Mouse (Mus musculus) embryonic stem cell, embryonic (primary cell): ENCODE results near the gene Ap5s1.

Experiments used
- CTCF ChIA-PET, 4 experiments: fragments of 300-600 bp in 2 of 4; fragments of 350-600 bp in 2 of 4; sonication (Branson Sonifier 250); formaldehyde crosslinking; loops; one replicate each; lab custom pipeline; 2022; ENCODE audit warnings: inconsistent platforms in 2 of 4; lab: Charles Lee
- POLR2A ChIA-PET, 4 experiments: fragments of 300-600 bp in 2 of 4; fragments of 350-600 bp in 2 of 4; sonication (Branson Sonifier 250); formaldehyde crosslinking; loops; one replicate each; lab custom pipeline; 2022; ENCODE audit warnings: antibody characterized with exemption in 4 of 4, inconsistent platforms in 1 of 4; lab: Charles Lee

Gene Ap5s1

GRCm38 (mm10) chr2:131221853-131222515 is 15.1 kb downstream of the Ap5s1 start:
- POLR2A ChIA-PET = interaction anchor here in 3 of 4 experiments (0.5 to 2.9 kb wide), 10 partner anchors 10 to 508 kb away, joined by 3 to 16 read pairs (median 4); partner anchors contain the start of gene Mavs (in 1 of the 3)
- CTCF ChIA-PET = interaction anchor here in 3 of 4 experiments (0.7 to 2.0 kb wide), 7 partner anchors 12 to 382 kb away, joined by 3 to 6 read pairs (median 5); no protein-coding TSS in a partner anchor

- POLR2A ChIA-PET = interaction anchor here in 3 of 4 experiments (0.5 to 2.9 kb wide), 12 partner anchors 9 to 48 kb away, joined by 3 to 16 read pairs (median 4); partner anchors contain the start of genes Mavs (in 2 of the 3) and Cenpb (in 1 of the 3)
- CTCF ChIA-PET = interaction anchor here in 3 of 4 experiments (0.7 to 2.0 kb wide), 8 partner anchors 10 to 308 kb away, joined by 3 to 7 read pairs (median 4); partner anchors contain the start of gene Mavs (in 1 of the 3)
Measured at GRCm38 (mm10) chr2:131222562-131222961, 15.7 kb downstream of the Ap5s1 start.

GRCm38 (mm10) chr2:131223569-131223968 is 16.7 kb downstream of the Ap5s1 start:
- ChIA-PET CTCF (interaction anchor here in 2 of 4 experiments (0.8 to 2.0 kb wide), 5 partner anchors 9 to 52 kb away, joined by 3 to 7 read pairs (median 6); partner anchors contain the start of gene Mavs (in 1 of the 2)), POLR2A (interaction anchor here in 3 of 4 experiments (0.6 to 2.9 kb wide), 11 partner anchors 8 to 49 kb away, joined by 3 to 16 read pairs (median 4); partner anchors contain the start of genes Mavs (in 2 of the 3), Cdc25b (in 1 of the 3), Cenpb (in 1 of the 3) and Spef1 (in 1 of the 3))

DNA sequence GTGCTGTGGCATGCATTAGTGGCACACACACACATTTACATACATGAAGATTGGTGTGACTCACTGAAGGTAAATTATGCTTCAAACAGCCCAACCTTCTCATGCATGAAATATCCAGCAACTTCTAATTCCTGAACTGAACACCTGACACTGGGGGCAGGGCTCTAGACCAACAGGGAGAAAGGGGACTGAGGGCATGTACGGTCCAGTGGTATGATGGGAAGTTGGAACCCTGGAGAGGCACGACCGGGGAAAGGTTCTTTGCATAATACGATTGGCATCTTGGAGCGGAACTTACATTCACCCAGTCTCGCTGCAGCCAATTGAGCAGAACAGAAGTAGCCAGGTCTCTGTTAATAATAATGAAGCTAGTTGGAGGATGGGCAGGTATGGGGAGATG is 18.3 kb downstream of the Ap5s1 start:
- CTCF ChIA-PET = interaction anchor here in 3 of 4 experiments (0.6 to 1.4 kb wide), 5 partner anchors 11 to 323 kb away, joined by 3 to 9 read pairs (median 3); no protein-coding TSS in a partner anchor
- POLR2A ChIA-PET = interaction anchor here in 1 of 4 experiments (1.0 kb wide), 1 partner anchor 9 kb away, joined by 4 read pairs; the partner anchor contains the start of gene Mavs

DNA sequence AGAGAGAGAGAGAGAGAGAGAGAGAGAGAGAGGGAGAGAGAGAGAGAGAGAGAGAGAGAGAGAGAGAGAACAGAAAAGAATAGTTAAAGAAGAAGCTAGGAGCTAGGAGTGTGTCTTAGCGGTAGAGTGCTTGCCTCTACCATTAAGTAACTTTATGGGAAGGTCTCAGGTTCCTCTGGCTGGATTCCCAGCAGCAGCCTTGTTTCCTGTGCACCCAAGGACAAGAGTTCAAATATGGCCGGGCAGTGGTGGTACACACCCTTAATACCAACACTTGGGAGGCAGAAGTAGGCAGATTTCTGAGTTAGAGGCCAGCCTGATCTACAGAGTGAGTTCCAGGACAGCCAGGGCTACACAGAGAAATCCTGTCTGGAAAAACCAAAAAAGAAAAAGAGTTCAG is 19.8 kb downstream of the Ap5s1 start:
- CTCF ChIA-PET = interaction anchor here in 2 of 4 experiments (0.6 to 0.8 kb wide), 3 partner anchors 16 to 67 kb away, joined by 3 read pairs; no protein-coding TSS in a partner anchor
- POLR2A ChIA-PET = interaction anchor here in 2 of 4 experiments (0.9 to 10.1 kb wide), 3 partner anchors 11 to 40 kb away, joined by 3 to 112 read pairs (median 4); partner anchors contain the start of genes Cdc25b (in 1 of the 2) and Spef1 (in 1 of the 2)

GRCm38 (mm10) chr2:131227243-131227642 is 20.4 kb downstream of the Ap5s1 start:
- ChIA-PET CTCF (interaction anchor here in 2 of 4 experiments (0.5 to 0.6 kb wide), 3 partner anchors 17 to 254 kb away, joined by 3 read pairs; no protein-coding TSS in a partner anchor), POLR2A (interaction anchor here in 2 of 4 experiments (1.0 to 10.1 kb wide), 3 partner anchors 11 to 41 kb away, joined by 3 to 112 read pairs (median 4); partner anchors contain the start of genes Cdc25b (in 1 of the 2) and Spef1 (in 1 of the 2))

- CTCF ChIA-PET = interaction anchor here (0.5 to 3.4 kb wide), 12 partner anchors 9 to 239 kb away, joined by 3 to 22 read pairs (median 4); partner anchors contain the start of gene Spef1 (in 1 of the 4)
Measured at GRCm38 (mm10) chr2:131232558-131232957, 25.7 kb downstream of the Ap5s1 start.

DNA sequence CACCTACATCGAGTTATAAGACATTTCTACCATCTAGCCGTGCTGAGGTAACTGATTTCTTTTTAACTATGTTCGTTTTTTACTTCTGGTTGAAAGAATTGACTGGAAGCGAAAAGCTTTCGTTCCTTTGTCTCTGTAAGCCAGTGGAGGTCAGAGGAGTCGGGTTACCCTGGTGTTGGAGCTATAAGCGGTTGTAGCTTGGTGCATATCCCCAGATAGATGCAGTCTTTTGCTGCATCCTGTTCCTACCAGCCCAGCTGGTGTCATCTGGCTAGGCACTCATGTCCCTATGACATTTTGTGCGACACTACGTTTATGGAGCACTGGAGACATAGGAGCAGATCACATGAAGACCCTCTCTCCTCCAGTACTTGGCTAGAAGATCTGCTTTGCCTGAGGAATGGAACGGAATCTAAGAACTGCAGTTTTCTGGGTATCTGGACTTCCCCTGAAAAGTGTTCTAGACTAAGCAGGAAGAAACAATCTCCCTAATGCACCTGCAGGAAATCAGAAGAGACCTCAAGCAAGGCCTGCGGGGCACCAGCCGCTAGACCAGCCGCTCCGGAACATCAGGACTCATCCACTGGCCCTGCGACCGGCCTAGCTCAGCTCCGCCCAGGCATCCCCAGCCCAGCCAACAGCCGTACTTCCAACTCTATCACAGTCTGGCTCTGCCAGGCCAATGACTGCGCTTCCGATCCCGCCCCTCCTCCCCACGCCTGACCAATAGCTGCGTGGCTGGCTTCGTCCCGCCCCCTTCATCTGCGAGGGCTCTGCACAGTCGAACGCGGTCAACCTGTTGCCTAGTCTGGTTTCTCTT is 26.6 kb downstream of the Ap5s1 start, which contains the start of gene Mavs:
Gene Mavs (plus strand): TSS at position 757 of the 820 bp plus-strand sequence.
- POLR2A ChIA-PET = interaction anchor here in 3 of 4 experiments (0.7 to 10.1 kb wide), 60 partner anchors 8 to 569 kb away, joined by 3 to 112 read pairs (median 5); partner anchors contain the start of genes 1700037H04Rik (in 3 of the 3), Cdc25b (in 2 of the 3), Pank2 (in 2 of the 3) and Rnf24 (in 2 of the 3)
- CTCF ChIA-PET = interaction anchor here (0.5 to 3.4 kb wide), 11 partner anchors 10 to 240 kb away, joined by 3 to 22 read pairs (median 4); partner anchors contain the start of genes Cdc25b (in 2 of the 4) and Spef1 (in 2 of the 4)

More at GRCm38 (mm10) chr2:131232558-131232957, 25.7 kb downstream of the Ap5s1 start:
- POLR2A ChIA-PET = interaction anchor here (0.6 to 10.1 kb wide), 42 partner anchors 9 to 177 kb away, joined by 3 to 112 read pairs (median 5); partner anchors contain the start of genes 1700037H04Rik (in 3 of the 4), Cdc25b (in 3 of the 4), Spef1 (in 3 of the 4) and Pank2 (in 2 of the 4)

GRCm38 (mm10) chr2:131234127-131234650 is 27.3 kb downstream of the Ap5s1 start:
- ChIA-PET POLR2A (interaction anchor here in 3 of 4 experiments (0.7 to 10.1 kb wide), 50 partner anchors 9 to 570 kb away, joined by 3 to 112 read pairs (median 6); partner anchors contain the start of genes 1700037H04Rik (in 2 of the 3), Pank2 (in 2 of the 3), Ap5s1 (in 1 of the 3) and Cdc25b (in 1 of the 3)), CTCF (interaction anchor here in 3 of 4 experiments (0.6 to 3.4 kb wide), 9 partner anchors 11 to 239 kb away, joined by 3 to 22 read pairs (median 4); partner anchors contain the start of genes Cdc25b (in 2 of the 3), Spef1 (in 2 of the 3) and Pank2 (in 1 of the 3))

DNA sequence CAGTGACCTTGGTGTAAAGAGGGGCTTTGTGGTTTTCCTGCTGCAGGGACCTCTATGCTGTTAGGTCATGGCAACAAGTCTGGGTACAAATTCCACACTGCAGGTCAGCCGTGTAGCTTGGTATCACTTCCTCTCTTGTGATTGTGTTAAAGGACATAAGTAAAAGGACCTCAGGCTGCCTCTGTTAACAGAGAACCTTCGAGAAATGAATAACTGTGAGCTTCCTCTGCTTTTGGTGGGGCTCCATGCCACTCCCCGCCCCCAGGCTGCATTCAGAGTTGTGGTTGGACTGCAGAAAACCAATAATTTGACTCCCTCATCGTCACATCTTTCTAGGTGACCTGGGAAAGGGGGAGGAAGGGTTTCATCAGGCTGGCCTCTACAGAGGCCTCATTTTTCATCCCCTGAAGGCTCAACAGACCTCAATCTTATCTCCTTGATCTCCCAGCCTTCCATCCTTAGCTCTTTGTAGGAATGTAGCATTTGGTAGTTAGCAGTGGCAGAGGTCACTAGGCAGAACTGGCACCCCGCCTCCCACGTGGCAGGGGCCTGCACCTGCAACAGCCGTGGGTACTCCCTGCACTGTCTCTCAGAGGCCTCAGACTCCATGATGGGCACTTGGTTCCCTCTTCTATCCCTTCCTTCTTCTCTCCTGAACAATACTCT is 28.2 kb downstream of the Ap5s1 start:
- POLR2A ChIA-PET = interaction anchor here in 3 of 4 experiments (0.9 to 10.1 kb wide), 28 partner anchors 9 to 140 kb away, joined by 3 to 112 read pairs (median 6); partner anchors contain the start of genes Pank2 (in 2 of the 3), 1700037H04Rik (in 1 of the 3), Ap5s1 (in 1 of the 3) and Cdc25b (in 1 of the 3)
- CTCF ChIA-PET = interaction anchor here in 2 of 4 experiments (0.6 to 3.4 kb wide), 3 partner anchors 25 to 31 kb away, joined by 3 to 22 read pairs (median 11); partner anchors contain the start of gene Pank2 (in 1 of the 2)

- POLR2A ChIA-PET = interaction anchor here in 2 of 4 experiments (0.9 to 3.1 kb wide), 7 partner anchors 9 to 78 kb away, joined by 3 to 14 read pairs (median 4); partner anchors contain the start of gene Mavs (in 2 of the 2)
- CTCF ChIA-PET = interaction anchor here in 1 of 4 experiments (0.6 kb wide), 2 partner anchors 269 to 531 kb away, joined by 3 read pairs; no protein-coding TSS in a partner anchor
Measured at GRCm38 (mm10) chr2:131242180-131242579, 35.3 kb downstream of the Ap5s1 start.

DNA sequence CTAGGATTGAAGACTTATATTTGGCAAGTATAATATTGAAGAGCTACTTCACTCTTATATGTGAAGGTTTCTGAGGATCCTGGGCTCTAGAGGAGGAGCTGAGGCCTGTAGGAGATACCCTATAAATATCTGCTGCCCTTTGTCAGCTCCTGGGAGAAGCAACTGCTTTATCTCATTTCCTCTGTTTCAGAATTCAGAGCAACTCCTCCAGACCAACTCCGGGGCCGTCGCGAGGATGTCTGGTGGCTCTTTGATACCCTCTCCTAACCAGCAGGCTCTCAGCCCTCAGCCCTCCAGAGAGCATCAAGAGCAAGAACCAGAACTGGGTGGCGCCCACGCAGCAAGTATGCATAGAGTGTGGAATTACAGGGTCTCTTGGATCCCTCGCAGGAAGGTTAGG is 36.1 kb downstream of the Ap5s1 start:
- CTCF ChIA-PET = interaction anchor here in 1 of 4 experiments (0.6 kb wide), 1 partner anchor 17 kb away, joined by 3 read pairs; no protein-coding TSS in a partner anchor
- POLR2A ChIA-PET = interaction anchor here in 2 of 4 experiments (0.9 to 3.1 kb wide), 9 partner anchors 10 to 83 kb away, joined by 3 to 14 read pairs (median 4); partner anchors contain the start of gene Mavs (in 2 of the 2)

GRCm38 (mm10) chr2:131253681-131254328 is 46.9 kb downstream of the Ap5s1 start:
- ChIA-PET CTCF (interaction anchor here (0.6 to 2.4 kb wide), 25 partner anchors 8 to 509 kb away, joined by 3 to 11 read pairs (median 4); partner anchors contain the start of genes Mavs (in 1 of the 4) and Pank2 (in 1 of the 4)), POLR2A (interaction anchor here in 3 of 4 experiments (0.5 to 7.6 kb wide), 18 partner anchors 8 to 159 kb away, joined by 3 to 75 read pairs (median 5); partner anchors contain the start of genes Pank2 (in 3 of the 3), Mavs (in 2 of the 3), Cdc25b (in 1 of the 3) and Spef1 (in 1 of the 3))

- CTCF ChIA-PET = interaction anchor here (0.6 to 2.4 kb wide), 26 partner anchors 8 to 510 kb away, joined by 3 to 11 read pairs (median 4); partner anchors contain the start of genes Cdc25b (in 1 of the 4), Mavs (in 1 of the 4), Pank2 (in 1 of the 4) and Spef1 (in 1 of the 4)
- POLR2A ChIA-PET = interaction anchor here in 2 of 4 experiments (0.9 to 7.6 kb wide), 14 partner anchors 8 to 198 kb away, joined by 3 to 75 read pairs (median 5); partner anchors contain the start of genes Mavs (in 2 of the 2) and Pank2 (in 2 of the 2)
Measured at GRCm38 (mm10) chr2:131254329-131254713, 47.4 kb downstream of the Ap5s1 start.
